ENCODE assay signal across 10 mouse cellular contexts in the genomic region with DNA sequence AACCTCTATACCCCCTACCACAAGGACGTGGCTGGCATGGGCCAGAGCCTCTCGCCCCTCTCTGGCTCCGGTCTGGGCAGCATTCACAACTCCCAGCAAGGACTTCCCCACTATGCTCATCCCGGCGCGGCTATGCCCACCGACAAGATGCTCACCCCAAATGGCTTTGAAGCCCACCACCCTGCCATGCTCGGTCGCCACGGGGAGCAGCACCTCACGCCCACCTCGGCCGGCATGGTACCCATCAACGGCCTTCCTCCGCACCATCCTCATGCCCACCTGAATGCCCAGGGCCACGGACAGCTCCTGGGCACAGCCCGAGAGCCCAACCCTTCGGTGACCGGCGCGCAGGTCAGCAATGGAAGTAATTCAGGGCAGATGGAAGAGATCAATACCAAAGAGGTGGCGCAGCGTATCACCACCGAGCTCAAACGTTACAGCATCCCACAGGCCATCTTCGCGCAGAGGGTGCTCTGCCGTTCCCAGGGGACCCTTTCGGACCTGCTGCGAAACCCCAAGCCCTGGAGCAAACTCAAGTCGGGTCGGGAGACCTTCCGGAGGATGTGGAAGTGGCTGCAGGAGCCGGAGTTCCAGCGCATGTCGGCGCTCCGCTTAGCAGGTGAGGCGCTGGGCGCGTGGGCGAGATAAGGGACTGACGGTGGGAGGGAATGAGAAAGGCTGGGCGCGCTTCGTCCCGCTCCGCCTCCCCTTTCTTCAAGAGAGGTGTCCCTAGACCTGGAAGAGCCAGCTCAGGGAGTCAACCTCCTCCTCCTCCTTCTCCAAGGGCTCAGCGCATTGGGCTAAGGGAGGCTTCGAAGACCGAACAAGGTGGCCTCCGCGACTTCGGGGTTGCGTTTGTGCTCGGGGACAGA. TPM values are rescaled to one million over a fixed set of nuclear protein-coding genes. Genes with fewer than 3 reads are reported as not detected.
A peak's percentile ranks its signal among the peaks of the same experiment; 100 is the strongest.
DNase-seq lines count a peak whose midpoint lies in the region; ATAC-seq and TF ChIP-seq lines count a peak whose summit lies in the region.
"Had no signal": no experiment of that assay in that cellular context is flagged by ENCODE, and none has a peak within 500 bp of the region (broad histone marks: within the 10 kb centered on the region; RNA-seq: fewer than 3 reads in every experiment).

No protein-coding gene starts in this region.

- H3K9ac ChIP-seq in ES-Bruce4 (ENCODE audit: low read depth, poor library complexity, severe bottlenecking), result no peak overlapping the region
- H3K9ac ChIP-seq in forebrain, postnatal 0 days, result no peak overlapping the region
- peak overlapping the region; percentile 25; the same call in 1 of the 2 replicates for H3K9ac ChIP-seq in liver, embryonic 15.5 days

- H3K4me3 ChIP-seq in erythroblast, embryonic 14.5 days (replicated peaks), result peak overlapping the region; percentile 60
- H3K4me3 ChIP-seq in ES-Bruce4 (ENCODE audit: low read depth, low read length), result peak overlapping the region; percentile 71
- H3K4me3 ChIP-seq in forebrain, postnatal 0 days (ENCODE audit: low read depth, low read length), result peak overlapping the region; percentile 49
- peak overlapping the region; percentile 54 for H3K4me3 ChIP-seq in liver, embryonic 15.5 days (replicated peaks)

- no peak for TF ChIP-seq EP300 in ES-Bruce4 (IDR thresholded peaks at IDR 0.05; ENCODE audit: insufficient read depth, low read depth, low read length)

- H3K27ac ChIP-seq in ES-Bruce4 (ENCODE audit: insufficient read depth, low read length), result no peak overlapping the region
- no peak overlapping the region for H3K27ac ChIP-seq in forebrain, postnatal 0 days (ENCODE audit: low read depth, low read length)
- H3K27ac ChIP-seq in liver, embryonic 15.5 days (replicated peaks), result no peak overlapping the region

- H3K4me1 ChIP-seq in erythroblast, embryonic 14.5 days (ENCODE audit: control insufficient read depth), result peaks cover 3% of the 10 kb centered on the region; the same call in 1 of the 2 replicates
- peaks cover 2% of the 10 kb centered on the region for H3K4me1 ChIP-seq in ES-Bruce4 (ENCODE audit: control insufficient read depth, insufficient read depth, low read length)
- 0 out of 2 replicates have a peak, but pooled peaks cover 4% of the 10 kb centered on the region for H3K4me1 ChIP-seq in forebrain, postnatal 0 days (ENCODE audit: insufficient read depth)
- H3K4me1 ChIP-seq in liver, embryonic 15.5 days (replicated peaks), result no peaks in the 10 kb centered on the region; the same call in 1 of the 2 replicates

- no peak for ATAC-seq in erythroblast, adult 5-6 weeks (replicated peaks; ENCODE audit: low FRiP score, poor library complexity, severe bottlenecking)
- ATAC-seq in forebrain, postnatal 0 days, result no peak
- ATAC-seq in liver, embryonic 15.5 days (ENCODE audit: insufficient read depth), result no peak

- H3K4me2 ChIP-seq in forebrain, postnatal 0 days (ENCODE audit: low read depth), result peak overlapping the region; percentile 97
- H3K4me2 ChIP-seq in liver, embryonic 15.5 days, result peak overlapping the region; percentile 61

- H3K9me3 ChIP-seq in erythroblast, embryonic 14.5 days (ENCODE audit: control insufficient read depth, low read length), result no peaks in the 10 kb centered on the region
- H3K9me3 ChIP-seq in ES-Bruce4 (replicated peaks; ENCODE audit: control insufficient read depth, insufficient read depth, low read length, poor library complexity, severe bottlenecking), result no peaks in the 10 kb centered on the region
- no peaks in the 10 kb centered on the region for H3K9me3 ChIP-seq in forebrain, postnatal 0 days (ENCODE audit: low read length)
- no peaks in the 10 kb centered on the region for H3K9me3 ChIP-seq in liver, embryonic 15.5 days (replicated peaks)

- no peaks in the 10 kb centered on the region for H3K36me3 ChIP-seq in erythroblast, embryonic 14.5 days (ENCODE audit: control insufficient read depth)
- H3K36me3 ChIP-seq in ES-Bruce4 (ENCODE audit: control insufficient read depth, insufficient read depth, low read length, poor library complexity, severe bottlenecking), result no peaks in the 10 kb centered on the region
- no peaks in the 10 kb centered on the region for H3K36me3 ChIP-seq in forebrain, postnatal 0 days (ENCODE audit: insufficient read depth)
- no peaks in the 10 kb centered on the region for H3K36me3 ChIP-seq in liver, embryonic 15.5 days (replicated peaks)

- no peak for TF ChIP-seq POLR2A in ES-Bruce4 (IDR thresholded peaks at IDR 0.05; ENCODE audit: insufficient read depth, low read length)

- peaks cover 98% of the 10 kb centered on the region for H3K27me3 ChIP-seq in erythroblast, embryonic 14.5 days (ENCODE audit: control insufficient read depth)
- peaks cover 15% of the 10 kb centered on the region for H3K27me3 ChIP-seq in ES-Bruce4 (ENCODE audit: control insufficient read depth, insufficient read depth, low read length, poor library complexity, severe bottlenecking)
- peaks cover 86% of the 10 kb centered on the region for H3K27me3 ChIP-seq in forebrain, postnatal 0 days (ENCODE audit: insufficient read depth, low read length)
- H3K27me3 ChIP-seq in liver, embryonic 15.5 days, result peaks cover 99% of the 10 kb centered on the region

- intact Hi-C loops in left cerebral cortex, postnatal 14 days (cut with DNase I), result no loop called here

- 4% methylated on average over 56 of the region's 56 CpGs for WGBS in forebrain, postnatal 0 days
- WGBS in liver, embryonic 15.5 days (ENCODE audit: insufficient replicate concordance), result 2% methylated on average over 56 of the region's 56 CpGs

- no peak for TF ChIP-seq CTCF in ES-Bruce4 (IDR thresholded peaks at IDR 0.05; ENCODE audit: low read depth, low read length)
- TF ChIP-seq CTCF in forebrain, postnatal 0 days (IDR thresholded peaks at IDR 0.05; ENCODE audit: low read depth), result no peak

- DNase-seq in forebrain, postnatal 0 days, result peak; percentile 28
- no peak for DNase-seq in adrenal gland, postnatal 36 days
- no peak for DNase-seq in layer of hippocampus, adult 11-12 months (ENCODE audit: low spot score)
- no peak for DNase-seq in left cerebral cortex, postnatal 14 days (ENCODE audit: low spot score in 2 of 2)

RNA-seq across cellular contexts. Expression of gene Onecut1, which starts 1.3 kb away (rescaled TPM):
- 0.01 TPM in 1 of 2 replicates, not detected in the other for polyA plus RNA-seq in erythroblast, embryonic 14.5 days (2012)
- not detected in 2 replicates for total RNA-seq in erythroblast, adult 5-6 weeks (2015; ENCODE audit: low replicate concordance)
- total RNA-seq in erythroblast, adult 5-6 weeks (2017; ENCODE audit: low replicate concordance), result not detected in 2 replicates
- 0.44 TPM in 1 of 2 replicates, not detected in the other for polyA plus RNA-seq in ES-Bruce4 (2011; ENCODE audit: insufficient read depth, insufficient read length, low read depth, missing spikeins)
- total RNA-seq in forebrain, postnatal 0 days (2014; rRNA removed), result 0.92 and 3.8 TPM in 2 replicates
- 0.23 and 0.64 TPM in 2 replicates for polyA plus RNA-seq in forebrain, postnatal 0 days (2015; fragmentation: Nextera tagmentation; extraction: Ambion mirVana)
- polyA plus RNA-seq in liver, embryonic 15.5 days (2015; fragmentation: Nextera tagmentation; extraction: Ambion mirVana), result 2.0 and 2.2 TPM in 2 replicates
- under 1 TPM in 1 of 2 experiments, not detected in 1; 0.26 TPM for total RNA-seq in adrenal gland, postnatal 36 days (2021)
- total RNA-seq in left cerebral cortex, postnatal 14 days (2021), result under 1 TPM in 1 of 2 experiments, not detected in 1; 0.08 TPM
- total RNA-seq: adrenal gland, adult 18-20 months had no signal
- polyA plus RNA-seq: small intestine, adult 2 months had no signal
